Mouse (Mus musculus) erythroid progenitor cell, adult 5-6 weeks (primary cell): Measurements from ENCODE around the gene Cabp1. TPM values are rescaled to one million over a fixed set of nuclear protein-coding genes. Genes with fewer than 3 reads are reported as not detected.
"Not testable (repeated sequence)": the region's sequence is repeated elsewhere in the genome, so short reads cannot be mapped to it uniquely, and the experiment has no call there.

Experiments used
- ATAC-seq: replicated peaks from 2 replicates; pipeline ENCODE4 v1.8.0; 2016; ENCODE audit warnings: moderate number of reproducible peaks, mild to moderate bottlenecking, moderate TSS enrichment, inconsistent platforms; ENCODE audit not compliant: poor library complexity, low FRiP score, severe bottlenecking
- total RNA-seq, 2 experiments: library from RNA; stranded (forward) in 1 of 2; stranded (reverse) in 1 of 2; fragments of 150-400 nt in 1 of 2; fragments of 186-747, 209-891 nt in 1 of 2; gene quantifications; 2 replicates each; pipeline versions ENCODE4 v1.2.3 to v1.2.4; 2015 to 2017; ENCODE audit warnings: low replicate concordance in 2 of 2

The Cabp1 gene
- total RNA-seq, 2 experiments from 2014 or later, result not detected

GRCm38 (mm10) chr5:115156933-115157589 lies 37.1 kb downstream of the Cabp1 start:
- no peak for ATAC-seq

GRCm38 (mm10) chr5:115156401-115156800 lies 37.8 kb downstream of the Cabp1 start:
- no peak for ATAC-seq

GRCm38 (mm10) chr5:115155831-115156230 lies 38.4 kb downstream of the Cabp1 start:
- no peak for ATAC-seq

GRCm38 (mm10) chr5:115155156-115155631 lies 39.0 kb downstream of the Cabp1 start:
- no peak for ATAC-seq

GRCm38 (mm10) chr5:115152132-115152956 lies 41.8 kb downstream of the Cabp1 start:
- ATAC-seq, result no peak

- no peak for ATAC-seq
Measured at GRCm38 (mm10) chr5:115151457-115151856, 42.7 kb downstream of the Cabp1 start.

- ATAC-seq, result no peak
Measured at GRCm38 (mm10) chr5:115150991-115151390, 43.2 kb downstream of the Cabp1 start.

- no peak for ATAC-seq
Measured at GRCm38 (mm10) chr5:115149675-115150459, 44.3 kb downstream of the Cabp1 start.

GRCm38 (mm10) chr5:115148872-115149271 lies 45.3 kb downstream of the Cabp1 start:
- ATAC-seq, result not testable (repeated sequence)

- no peak for ATAC-seq
Measured at GRCm38 (mm10) chr5:115148378-115148777, 45.8 kb downstream of the Cabp1 start.

- no peak for ATAC-seq
Measured at GRCm38 (mm10) chr5:115147388-115147787, 46.8 kb downstream of the Cabp1 start.

- ATAC-seq, result no peak
Measured at GRCm38 (mm10) chr5:115146747-115147130, 47.4 kb downstream of the Cabp1 start.

GRCm38 (mm10) chr5:115145976-115146746 lies 48.0 kb downstream of the Cabp1 start:
- ATAC-seq, result no peak

- ATAC-seq, result no peak
Measured at GRCm38 (mm10) chr5:115145253-115145968, 48.8 kb downstream of the Cabp1 start.

GRCm38 (mm10) chr5:115144471-115144870 lies 49.7 kb downstream of the Cabp1 start:
- ATAC-seq, result no peak

- ATAC-seq, result no peak
Measured at GRCm38 (mm10) chr5:115143552-115143951, 50.6 kb downstream of the Cabp1 start.

GRCm38 (mm10) chr5:115142166-115142697 lies 51.9 kb downstream of the Cabp1 start:
- no peak for ATAC-seq

- ATAC-seq, result no peak
Measured at GRCm38 (mm10) chr5:115140726-115141125, 53.5 kb downstream of the Cabp1 start.

- no peak for ATAC-seq
Measured at GRCm38 (mm10) chr5:115139124-115139523, 55.1 kb downstream of the Cabp1 start.
